In genomic region chr5:142409169-142409568, GRCm38 (mm10) we compare ENCODE assay signal across 26 mouse cellular contexts.
"Had no signal": no experiment of that assay in that cellular context is flagged by ENCODE, and none has a peak within 500 bp of the region (broad histone marks: within the 10 kb centered on the region; RNA-seq: fewer than 3 reads in every experiment).

No protein-coding gene starts in this region.

- H3K36me3 ChIP-seq: heart, embryonic 15.5 days; hindbrain, embryonic 15.5 days; kidney, embryonic 15.5 days had no signal

- H3K27ac ChIP-seq: heart, adult 2 months; heart, embryonic 13.5 days; heart, embryonic 15.5 days; hindbrain, embryonic 15.5 days; hindbrain, postnatal 0 days; kidney, embryonic 15.5 days; kidney, postnatal 0 days; layer of hippocampus, adult 2 months; left cerebral cortex, adult 2 months; liver, embryonic 13.5 days; liver, embryonic 15.5 days had no signal

- H3K4me2 ChIP-seq: heart, embryonic 11.5 days; heart, embryonic 13.5 days; heart, embryonic 15.5 days; hindbrain, embryonic 15.5 days; kidney, embryonic 15.5 days; liver, embryonic 11.5 days; liver, embryonic 13.5 days; liver, embryonic 15.5 days had no signal

- H3K9ac ChIP-seq: heart, embryonic 15.5 days; hindbrain, embryonic 15.5 days; kidney, embryonic 15.5 days; liver, embryonic 13.5 days; liver, embryonic 15.5 days; liver, postnatal 0 days had no signal

- ATAC-seq: hindbrain, postnatal 0 days; intestine, embryonic 16.5 days; liver, postnatal 0 days had no signal

- H3K9me3 ChIP-seq: heart, embryonic 13.5 days; heart, embryonic 15.5 days; hindbrain, embryonic 15.5 days; kidney, embryonic 15.5 days; liver, embryonic 13.5 days; liver, embryonic 15.5 days had no signal

- DNase-seq: gastrocnemius, postnatal 14 days; gastrocnemius, postnatal 36 days; heart, adult 11 months; heart, adult 2 months; heart, postnatal 14 days; heart, postnatal 36 days; kidney, adult 11 months; kidney, adult 2 months; kidney, adult 9 months; kidney, postnatal 14 days; kidney, postnatal 4 days; liver; liver, embryonic 13.5 days; liver, postnatal 0 days had no signal

- H3K4me3 ChIP-seq: heart, adult 2 months; heart, embryonic 13.5 days; heart, embryonic 15.5 days; hindbrain, embryonic 15.5 days; kidney, embryonic 15.5 days; layer of hippocampus, adult 2 months; left cerebral cortex, adult 2 months; liver, embryonic 13.5 days; liver, embryonic 15.5 days had no signal

- H3K27me3 ChIP-seq: heart, embryonic 13.5 days; heart, embryonic 15.5 days; hindbrain, embryonic 15.5 days; kidney, embryonic 15.5 days; liver, embryonic 13.5 days; liver, embryonic 15.5 days had no signal
